Mouse (Mus musculus): ENCODE data around the gene Rft1.

DNA sequence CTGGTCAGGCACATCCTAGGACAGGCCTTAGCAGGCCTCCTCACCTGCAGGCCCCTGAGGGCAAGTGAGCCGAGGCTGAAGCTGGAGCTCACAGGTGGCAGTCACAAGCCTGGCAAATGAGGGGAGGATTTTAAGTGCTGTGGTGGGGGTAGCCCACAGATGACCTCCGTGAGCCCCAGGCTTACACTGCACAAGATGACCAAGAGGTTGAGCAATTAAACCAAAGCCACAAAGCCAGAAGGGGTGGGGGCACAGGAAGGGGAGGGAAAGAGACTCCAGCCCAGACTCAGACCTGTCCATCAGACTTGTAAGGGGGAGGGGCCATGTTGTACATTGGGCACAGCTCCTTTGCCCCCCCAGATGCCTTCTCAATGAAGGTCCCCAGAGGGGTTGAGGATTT is 37.4 kb upstream of the Rft1 start:
- TF ChIP-seq CTCF (IDR thresholded peaks at IDR 0.05; ENCODE audit: borderline replicate concordance, insufficient read depth, low read length) (no peak), POLR2A (IDR thresholded peaks at IDR 0.05; ENCODE audit: low read depth, low read length) (no peak)

Data from embryonic fibroblast, embryonic 13.5 days (primary cell).